Mouse (Mus musculus) lung, adult 2 months (tissue): ENCODE measurements around the gene Plbd1.

ENCODE experiments used
- CTCF ChIP-seq: fragments of 200-500 bp; IDR thresholded peaks from 2 replicates; pipeline ENCODE4 v1.5.1; 2011; ENCODE audit warnings: mild to moderate bottlenecking, low read length, control low read depth; ENCODE audit not compliant: insufficient read depth
- POLR2A ChIP-seq: fragments of 200-500 bp; IDR thresholded peaks from 2 replicates; pipeline ENCODE4 v1.6.1; 2011; ENCODE audit warnings: low read depth, mild to moderate bottlenecking, control low read depth, low read length, borderline replicate concordance; ENCODE audit errors: extremely low read depth

- TF ChIP-seq CTCF (no peak), POLR2A (no peak)
These were observed 28.0 kb downstream of the Plbd1 start for GRCm38 (mm10) chr6:136633719-136634118.
